Mouse (Mus musculus) CH12.LX (cell line): Measurements from ENCODE around the gene Rbm19.

Experiments
- ELF1 ChIP-seq: IDR thresholded peaks from 2 replicates; pipeline ENCODE4 v1.6.1; 2014; ENCODE audit warnings: low read depth, mild to moderate bottlenecking, inconsistent platforms, low read length, improper control_type of control experiment
- GABPA ChIP-seq: IDR thresholded peaks from 2 replicates; pipeline ENCODE4 v1.6.1; 2012; ENCODE audit warnings: low read depth, low read length, improper control_type of control experiment, inconsistent platforms; ENCODE audit not compliant: insufficient replicate concordance
- MXI1 ChIP-seq: IDR thresholded peaks from 2 replicates; pipeline ENCODE4 v1.6.1; 2011; ENCODE audit warnings: mild to moderate bottlenecking, low read depth, low read length, improper control_type of control experiment
- POLR2A ChIP-seq: IDR thresholded peaks from 2 replicates; pipeline ENCODE4 v1.6.1; 2011; ENCODE audit warnings: low read depth, mild to moderate bottlenecking, improper control_type of control experiment, low read length
- RAD21 ChIP-seq: IDR thresholded peaks from 2 replicates; pipeline ENCODE4 v1.6.1; 2011; ENCODE audit warnings: low read depth, mild to moderate bottlenecking, low read length, improper control_type of control experiment, moderate library complexity
- TCF12 ChIP-seq: IDR thresholded peaks from 2 replicates; pipeline ENCODE4 v1.6.1; 2014; ENCODE audit warnings: low read depth, mild to moderate bottlenecking, inconsistent platforms, low read length, improper control_type of control experiment
- ZMIZ1 ChIP-seq: IDR thresholded peaks from 2 replicates; pipeline ENCODE4 v1.6.1; 2012; ENCODE audit warnings: low read depth, mild to moderate bottlenecking, inconsistent platforms, low read length, improper control_type of control experiment
- ZNF384 ChIP-seq: IDR thresholded peaks from 2 replicates; pipeline ENCODE4 v1.6.1; 2012; ENCODE audit warnings: low read depth, low read length, improper control_type of control experiment, inconsistent platforms

GRCm38 (mm10) chr5:120228613-120229409 lies 112.5 kb downstream of the Rbm19 start:
- TF ChIP-seq POLR2A (no peak), ZMIZ1 (no peak), RAD21 (no peak), TCF12 (no peak), ZNF384 (no peak), ELF1 (no peak), MXI1 (no peak), GABPA (no peak)
